Mouse (Mus musculus) megakaryocyte, adult 5-6 weeks (primary cell): ENCODE results near the gene Oosp3. TPM values are rescaled to one million over a fixed set of nuclear protein-coding genes. Genes with fewer than 3 reads are reported as not detected.

ENCODE experiments used
- ATAC-seq: 2 replicates; pipeline ENCODE4 v1.8.0; 2016; ENCODE audit warnings: mild to moderate bottlenecking, inconsistent platforms; ENCODE audit not compliant: poor library complexity, severe bottlenecking
- total RNA-seq, 2 experiments: library from RNA; stranded (forward) in 1 of 2; stranded (reverse) in 1 of 2; fragments of 153-499, 151-499 nt in 1 of 2; fragments of 221-1000, 200-1000 nt in 1 of 2; gene quantifications; 2 replicates each; pipeline versions ENCODE4 v1.2.3 to v1.2.4; 2015 to 2017

Oosp3 gene
- total RNA-seq (2015) (not detected in 2 replicates), total RNA-seq (2017) (not detected in 2 replicates)

DNA sequence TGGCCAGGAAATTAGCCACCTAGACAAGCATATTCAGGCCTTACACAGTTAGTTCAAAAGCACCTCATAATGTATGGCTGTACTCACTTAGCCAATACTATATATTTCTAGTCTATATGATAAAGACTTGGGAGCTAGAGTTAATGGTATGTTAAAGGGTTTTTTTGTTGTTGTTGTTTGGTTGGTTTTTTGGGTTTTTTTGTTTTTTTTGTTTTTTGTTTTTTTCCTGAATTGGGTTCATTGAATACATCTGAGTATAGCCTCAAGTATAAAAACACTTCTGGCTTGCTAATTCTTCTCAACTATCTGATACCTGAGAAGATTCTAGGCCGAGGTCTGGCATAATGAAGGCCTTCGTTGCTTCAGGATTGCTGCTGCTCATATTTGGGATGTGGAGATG lies at the start of gene Oosp3:
Gene Oosp3 (plus strand): TSS at position 301 of the 400 bp plus-strand sequence.
- ATAC-seq, result no peak

DNA sequence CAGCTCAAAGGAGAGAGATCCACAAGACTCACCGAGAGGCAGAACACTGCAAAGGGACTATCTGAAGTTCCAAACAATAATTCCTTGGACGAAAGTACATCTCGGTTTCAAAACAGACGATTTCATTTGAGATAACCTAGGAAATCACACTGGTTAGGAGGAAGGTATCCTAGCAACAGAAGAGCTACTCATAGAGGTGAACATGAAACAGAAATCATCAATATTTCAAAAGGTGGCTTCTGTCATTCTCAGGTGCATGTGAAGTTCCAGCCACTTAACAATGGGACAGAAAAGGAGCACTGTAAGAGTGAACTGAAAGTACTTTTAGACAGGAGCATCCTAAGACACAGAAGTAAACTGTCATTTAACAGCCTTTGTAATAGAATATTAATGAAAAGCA lies 47.3 kb upstream of the Oosp3 start:
- no peak for ATAC-seq

DNA sequence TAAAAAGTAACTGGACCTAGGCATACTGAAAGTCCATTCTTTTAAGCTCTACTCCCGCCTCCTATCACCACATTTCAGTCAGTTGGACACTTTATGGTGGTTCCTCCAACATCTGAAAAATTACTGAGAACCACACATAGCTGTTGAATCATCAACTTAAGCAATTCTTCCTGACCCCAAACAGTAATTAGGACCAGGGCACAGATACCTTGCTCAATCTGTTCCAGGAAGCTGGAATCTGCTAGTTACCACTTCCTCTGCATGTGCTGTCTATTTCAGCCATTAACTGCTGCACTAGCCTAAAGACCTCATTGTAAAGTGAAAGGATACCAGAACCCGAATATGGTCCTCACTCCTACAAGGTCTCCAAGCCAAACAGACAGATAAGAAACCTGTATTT lies 37.7 kb upstream of the Oosp3 start:
- ATAC-seq, result peak; percentile 69

DNA sequence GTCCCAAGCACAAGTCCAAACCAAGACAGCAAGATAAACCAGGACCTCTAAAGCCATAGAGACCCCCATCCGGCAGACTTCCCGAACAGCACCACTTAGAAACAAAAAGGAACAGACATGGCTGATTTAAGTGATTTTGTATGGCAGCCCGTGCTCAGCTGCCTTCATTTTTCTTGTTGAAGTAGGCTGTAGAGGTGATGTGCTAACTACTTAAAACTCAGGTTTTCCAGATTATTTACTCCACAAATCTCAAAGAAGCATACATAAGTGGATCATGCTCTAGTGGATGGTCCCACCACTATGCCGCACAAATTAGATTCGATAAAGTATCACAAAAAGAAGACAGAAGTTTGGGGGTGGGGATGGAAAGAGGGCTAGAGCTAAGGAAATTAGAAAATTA lies 36.4 kb upstream of the Oosp3 start, which contains the start of gene Oosp2:
Gene Oosp2 (minus strand): TSS at position 101 of the 400 bp plus-strand sequence.
- ATAC-seq, result no peak

DNA sequence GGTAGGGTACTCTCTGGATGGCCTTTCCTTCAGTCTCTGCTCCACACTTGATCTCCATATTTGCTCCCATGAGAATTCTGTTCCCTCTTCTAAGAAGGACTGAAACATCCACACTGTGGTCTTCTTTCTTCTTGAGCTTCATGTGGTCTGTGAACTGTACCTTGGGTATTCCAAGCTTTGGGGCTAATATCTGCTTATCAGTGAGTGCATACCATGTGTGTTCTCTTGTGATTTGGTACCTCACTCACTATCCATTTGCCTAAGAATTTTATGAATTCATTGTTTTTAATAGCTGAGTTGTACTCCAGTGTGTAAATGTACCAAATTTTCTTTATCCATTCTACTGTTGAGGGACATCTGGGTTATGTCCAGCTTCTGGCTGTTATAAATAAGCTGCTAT lies 35.3 kb upstream of the Oosp3 start:
- no peak for ATAC-seq

DNA sequence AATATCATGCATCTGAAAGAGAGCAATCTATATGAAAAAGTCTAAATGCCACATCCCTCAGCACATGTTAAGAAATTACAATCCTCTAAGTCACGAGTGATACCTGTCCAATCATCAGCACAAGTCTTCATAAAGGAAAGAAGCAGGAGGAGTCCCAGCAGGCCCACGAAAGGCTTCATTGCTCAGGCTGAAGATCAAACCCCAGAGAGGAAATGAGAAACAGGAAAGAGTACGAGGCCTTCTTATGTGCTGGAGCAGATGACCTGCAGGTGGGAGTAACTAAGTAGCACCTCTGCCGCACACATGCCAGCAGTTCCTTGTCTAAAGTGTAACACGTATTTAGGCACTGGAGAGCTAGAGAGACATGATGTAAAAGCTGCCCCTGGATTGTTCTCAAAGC lies 6.0 kb upstream of the Oosp3 start, which contains the start of gene Oosp1:
Gene Oosp1 (minus strand): TSS at position 312 of the 400 bp plus-strand sequence.
- no peak for ATAC-seq

DNA sequence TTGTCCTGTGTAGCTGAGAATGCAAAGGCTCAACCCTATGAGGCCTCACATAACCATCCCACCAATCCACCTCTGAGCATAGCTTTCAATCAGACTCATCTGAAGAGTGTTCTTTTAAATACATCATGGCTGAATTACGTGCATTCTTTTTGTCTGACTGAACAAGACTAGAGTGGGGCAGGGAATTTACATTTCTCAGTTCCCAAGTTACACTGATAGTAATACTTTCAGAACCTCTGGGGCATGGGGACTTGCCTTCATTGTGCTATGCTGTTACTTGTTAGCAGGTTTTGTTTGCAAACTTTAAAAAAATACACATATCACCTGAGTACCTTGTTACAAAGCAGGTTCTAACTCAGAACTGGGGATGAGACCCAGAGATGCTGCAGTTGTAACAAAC lies 5.4 kb upstream of the Oosp3 start:
- no peak for ATAC-seq

DNA sequence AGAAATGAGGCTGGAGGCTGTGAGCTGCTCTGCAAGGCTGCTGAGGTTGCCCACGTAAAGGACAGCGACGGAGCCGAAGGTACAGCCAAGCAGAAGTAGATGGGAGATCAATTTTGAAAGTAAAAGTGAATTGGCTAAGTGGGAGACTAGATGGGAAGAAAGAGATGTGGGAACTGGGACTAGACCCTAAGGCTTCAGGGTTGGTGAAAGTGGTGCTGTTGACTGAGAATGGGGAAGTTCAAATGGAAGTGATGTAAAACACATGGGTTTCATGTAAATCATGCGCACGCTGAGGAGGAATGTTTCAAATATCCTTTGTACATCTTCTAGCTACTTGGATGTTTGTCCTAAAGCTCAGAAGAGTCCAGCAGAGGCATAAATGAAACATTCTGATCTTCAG lies 1.5 kb downstream of the Oosp3 start:
- ATAC-seq, result peak; percentile 84

DNA sequence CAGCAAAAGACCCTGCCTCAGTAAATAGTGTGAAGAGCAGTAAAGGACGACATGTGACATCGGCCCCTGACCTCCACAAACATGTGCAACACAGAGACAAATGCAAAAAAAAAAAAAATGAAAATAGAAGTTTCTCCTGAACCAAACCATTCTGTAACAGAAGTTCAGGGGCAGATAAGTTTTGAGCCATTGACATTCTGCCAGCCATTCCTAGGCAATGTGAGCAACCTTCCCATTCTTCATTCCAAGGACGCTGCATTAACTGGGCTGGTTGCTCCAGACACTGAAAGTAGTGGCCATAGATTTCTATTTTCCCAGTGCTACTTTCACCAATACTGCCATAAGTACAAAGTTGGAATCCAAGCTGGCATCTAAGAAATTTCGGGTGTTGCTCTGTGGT lies 15.6 kb downstream of the Oosp3 start:
- ATAC-seq, result no peak

DNA sequence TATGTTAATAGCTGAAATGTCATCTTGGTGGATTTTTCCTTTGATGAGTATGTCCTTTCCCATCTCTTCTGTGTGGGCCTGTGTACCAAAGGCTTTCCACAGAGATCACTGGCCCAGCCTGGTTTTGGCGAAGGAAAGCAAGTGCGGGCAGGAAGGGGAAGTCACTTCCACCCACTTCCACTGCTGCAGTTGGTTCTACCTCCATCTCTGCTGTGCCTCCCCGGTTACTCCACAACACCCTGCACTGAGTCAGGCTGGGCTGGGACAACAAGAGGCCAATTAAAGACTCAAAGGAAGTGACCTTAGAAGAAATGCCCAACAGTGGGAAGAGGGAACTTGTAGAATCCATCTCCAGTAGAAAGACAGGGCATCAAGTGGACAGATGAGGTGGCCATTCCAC lies 23.2 kb downstream of the Oosp3 start:
- ATAC-seq, result no peak

DNA sequence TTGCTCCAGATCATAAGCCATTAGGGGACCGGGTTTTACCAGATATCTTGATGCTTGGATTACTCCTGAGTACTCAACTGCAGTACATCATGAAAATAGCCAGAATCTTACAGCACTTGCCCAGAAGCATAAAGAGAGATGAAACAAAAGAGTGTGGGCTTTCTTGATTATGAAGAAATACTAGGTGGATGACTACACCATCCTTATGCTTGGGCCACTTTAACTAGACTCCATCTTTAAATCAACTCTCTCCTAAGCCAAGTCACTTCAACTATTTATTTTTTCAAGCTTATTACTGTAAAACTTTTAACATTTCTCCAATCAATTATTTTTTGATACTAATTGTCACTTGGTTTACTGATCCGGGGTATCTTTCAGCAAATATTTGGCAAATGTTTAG lies 27.0 kb downstream of the Oosp3 start:
- no peak for ATAC-seq

DNA sequence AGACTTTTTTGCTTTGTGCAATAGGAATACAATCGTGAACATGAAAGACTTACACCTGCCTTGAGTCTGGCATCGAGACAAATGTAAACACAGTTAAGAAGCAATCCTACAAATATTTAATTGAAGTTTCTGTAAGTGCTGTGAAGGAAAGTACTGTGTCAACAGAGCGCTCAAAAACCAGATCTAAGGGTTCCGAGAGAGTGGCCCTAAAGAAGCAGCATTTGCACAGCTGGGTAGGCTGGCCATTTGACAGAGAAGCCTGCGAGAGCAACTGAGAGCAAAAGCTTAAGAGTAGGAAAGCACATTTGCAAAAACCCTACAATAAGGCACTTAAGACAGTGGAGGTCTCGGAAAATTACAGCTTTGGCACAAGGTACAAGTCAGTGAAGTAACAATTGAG lies 27.4 kb downstream of the Oosp3 start:
- ATAC-seq, result no peak

DNA sequence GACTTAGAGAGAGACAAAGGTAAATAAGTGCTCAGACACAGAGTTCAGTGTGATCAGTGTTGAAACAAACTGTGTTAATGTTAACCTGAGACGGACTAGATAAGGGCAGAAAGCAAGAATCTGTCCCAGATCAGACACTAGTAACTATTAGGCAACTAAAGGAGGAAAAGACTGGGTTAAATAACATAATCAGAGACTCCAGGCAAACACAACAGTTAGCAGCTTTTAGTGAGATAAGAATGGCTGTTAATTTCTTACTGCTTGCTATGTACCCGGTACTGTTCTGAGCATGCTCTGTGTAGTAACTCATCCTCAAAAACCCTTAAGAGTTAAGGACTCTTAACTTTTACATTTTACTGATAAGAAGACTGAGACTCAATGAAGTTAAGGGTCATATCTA lies 29.1 kb downstream of the Oosp3 start:
- no peak for ATAC-seq

DNA sequence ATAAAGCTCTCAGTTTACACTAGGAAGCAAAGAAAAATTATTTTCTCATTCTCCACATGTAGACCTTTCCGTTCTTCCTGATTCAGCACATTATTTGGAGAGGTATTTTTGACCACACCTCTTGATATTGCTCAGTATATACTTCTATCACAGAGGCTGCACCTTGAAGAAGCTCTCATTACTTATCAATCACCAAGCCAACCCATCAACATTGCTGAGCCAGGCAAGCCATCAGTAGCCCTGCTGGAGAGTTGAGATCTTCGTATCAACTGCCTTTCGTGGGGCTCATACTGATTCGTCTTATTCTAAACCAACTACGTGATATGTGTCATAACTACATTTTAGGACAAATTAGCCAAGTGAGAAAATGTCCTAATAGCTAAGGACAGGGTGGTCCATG lies 30.4 kb downstream of the Oosp3 start:
- ATAC-seq, result no peak

DNA sequence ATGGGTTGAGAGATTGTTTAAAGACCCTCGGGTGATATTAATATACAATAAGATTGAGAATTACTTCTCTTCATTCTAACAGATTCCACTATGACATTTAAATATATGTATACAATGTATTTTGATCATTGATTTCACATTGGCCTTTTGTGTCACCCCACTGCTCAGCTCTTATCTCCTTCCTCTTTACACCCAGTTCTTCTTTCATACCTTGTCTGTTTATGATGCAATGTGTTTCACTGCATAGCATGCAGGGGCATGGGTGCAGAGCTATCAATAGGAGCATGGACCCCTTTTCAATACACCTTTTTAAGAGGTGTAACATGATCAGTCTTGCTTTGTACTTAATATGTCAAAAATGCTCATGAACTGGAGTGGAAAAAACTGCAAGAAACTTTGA lies 33.4 kb downstream of the Oosp3 start:
- ATAC-seq, result 0 out of 2 replicates have a peak, but pooled peaks have one; percentile 30

DNA sequence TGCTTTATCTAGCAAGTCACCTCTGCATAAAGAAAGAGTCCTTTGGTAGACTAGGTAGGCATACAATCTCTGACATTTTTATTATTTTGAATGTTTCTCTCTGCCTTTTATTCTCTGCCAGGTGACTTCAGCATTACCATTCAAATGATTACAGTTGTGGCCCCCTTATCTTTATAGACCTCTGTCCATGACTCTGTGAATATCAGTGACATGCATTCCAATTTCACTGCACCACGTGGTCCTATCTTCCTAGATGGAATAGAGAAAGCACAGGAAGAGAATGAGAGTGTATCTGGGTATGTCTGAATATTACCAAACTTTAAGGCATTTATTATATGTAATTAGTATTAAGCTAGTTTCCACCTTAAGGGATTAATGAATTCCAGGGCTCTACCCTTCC lies 39.6 kb downstream of the Oosp3 start:
- no peak for ATAC-seq

DNA sequence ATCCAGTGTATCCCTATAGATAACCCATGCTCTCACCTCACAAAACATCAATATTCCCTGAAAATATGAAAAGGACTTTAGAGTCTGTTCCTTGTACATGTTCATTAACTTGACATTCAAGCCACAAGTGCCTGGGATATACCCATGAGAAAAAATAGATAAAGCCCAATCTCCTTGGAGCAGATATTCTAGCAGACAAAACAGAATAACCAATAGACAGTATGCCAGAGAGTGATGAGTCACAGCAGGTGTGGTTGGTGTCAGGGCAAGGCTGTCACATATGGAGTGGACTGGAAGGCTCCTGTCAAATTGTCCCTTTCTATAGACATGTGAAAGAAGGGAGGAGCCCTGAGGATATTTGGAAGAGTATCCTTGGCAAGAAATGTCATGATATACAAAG lies 48.8 kb downstream of the Oosp3 start:
- no peak for ATAC-seq

DNA sequence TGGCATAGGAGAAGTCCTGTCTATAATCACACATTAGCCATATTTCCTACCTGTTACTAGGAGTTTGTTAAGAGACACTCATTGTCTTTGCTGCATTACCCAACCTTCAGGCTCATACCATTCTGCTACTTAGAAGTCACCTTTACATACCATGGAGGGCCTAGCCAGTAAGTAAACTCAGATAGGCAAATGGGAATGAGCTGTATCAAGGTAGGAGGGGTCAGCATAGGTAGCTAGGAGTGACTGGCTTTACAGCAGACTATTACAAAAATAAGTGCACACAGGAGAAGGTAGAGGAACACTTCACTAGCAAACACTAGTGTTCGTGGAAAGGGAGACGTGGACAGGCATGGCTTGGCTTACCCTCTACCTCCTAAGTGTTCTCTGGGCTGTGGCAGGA lies 50.4 kb downstream of the Oosp3 start, which contains the start of gene Gif:
Gene Gif (plus strand): TSS at position 257 of the 400 bp plus-strand sequence.
- ATAC-seq, result no peak

Other genes with a start within 250 kb of the Oosp3 start
- gene Ms4a6c, start 227.7 kb upstream of the Oosp3 start, total RNA-seq (2015), result 815 and 879 TPM in 2 replicates
- gene Ms4a6c, start 227.7 kb upstream of the Oosp3 start, total RNA-seq (2017), result 614 and 767 TPM in 2 replicates
- gene Gm8369, start 211.1 kb upstream of the Oosp3 start, total RNA-seq (2015), result 16.9 and 21.9 TPM in 2 replicates
- gene Gm8369, start 211.1 kb upstream of the Oosp3 start, total RNA-seq (2017), result 10.4 and 12.3 TPM in 2 replicates
- 242 and 270 TPM in 2 replicates for gene Ms4a6b, start 180.5 kb upstream of the Oosp3 start, total RNA-seq (2015)
- gene Ms4a6b, start 180.5 kb upstream of the Oosp3 start, total RNA-seq (2017), result 138 and 141 TPM in 2 replicates
- 0.21 and 0.54 TPM in 2 replicates for gene Ms4a4d, start 160.3 kb upstream of the Oosp3 start, total RNA-seq (2015)
- gene Ms4a4d, start 160.3 kb upstream of the Oosp3 start, total RNA-seq (2017), result 0.53 TPM in 1 of 2 replicates, not detected in the other
- 62.8 and 76.5 TPM in 2 replicates for gene Ms4a6d, start 92.2 kb upstream of the Oosp3 start, total RNA-seq (2015)
- 42.6 and 51.4 TPM in 2 replicates for gene Ms4a6d, start 92.2 kb upstream of the Oosp3 start, total RNA-seq (2017)
- 47.4 and 50.5 TPM in 2 replicates for gene Ms4a2, start 73.3 kb upstream of the Oosp3 start, total RNA-seq (2015)
- 79.4 and 80.1 TPM in 2 replicates for gene Ms4a2, start 73.3 kb upstream of the Oosp3 start, total RNA-seq (2017)
- gene Ms4a3, start 56.2 kb upstream of the Oosp3 start, total RNA-seq (2015), result 42.5 and 48.3 TPM in 2 replicates
- gene Ms4a3, start 56.2 kb upstream of the Oosp3 start, total RNA-seq (2017), result 29.5 and 38.1 TPM in 2 replicates
- gene Oosp2, start 36.5 kb upstream of the Oosp3 start, total RNA-seq (2015), result 0.51 TPM in 1 of 2 replicates, not detected in the other
- gene Oosp2, start 36.5 kb upstream of the Oosp3 start, total RNA-seq (2017), result not detected in 2 replicates
- 0.16 and 0.67 TPM in 2 replicates for gene Oosp1, start 5.9 kb upstream of the Oosp3 start, total RNA-seq (2015)
- gene Oosp1, start 5.9 kb upstream of the Oosp3 start, total RNA-seq (2017), result 1.1 TPM in 1 of 2 replicates, not detected in the other
- not detected in 2 replicates for gene Gif, start 50.5 kb downstream of the Oosp3 start, total RNA-seq (2015)
- gene Gif, start 50.5 kb downstream of the Oosp3 start, total RNA-seq (2017), result not detected in 2 replicates
- 34.2 and 38.7 TPM in 2 replicates for gene Mrpl16, start 73.3 kb downstream of the Oosp3 start, total RNA-seq (2015)
- gene Mrpl16, start 73.3 kb downstream of the Oosp3 start, total RNA-seq (2017), result 50.3 and 50.5 TPM in 2 replicates
- gene Stx3, start 122.3 kb downstream of the Oosp3 start, total RNA-seq (2015), result 27.6 and 28.5 TPM in 2 replicates
- 30.4 and 31.5 TPM in 2 replicates for gene Stx3, start 122.3 kb downstream of the Oosp3 start, total RNA-seq (2017)
- not detected in 2 replicates for gene Olfr1417, start 142.2 kb downstream of the Oosp3 start, total RNA-seq (2015)
- gene Olfr1417, start 142.2 kb downstream of the Oosp3 start, total RNA-seq (2017), result not detected in 2 replicates
- gene Olfr1418, start 164.0 kb downstream of the Oosp3 start, total RNA-seq (2015), result not detected in 2 replicates
- not detected in 2 replicates for gene Olfr1418, start 164.0 kb downstream of the Oosp3 start, total RNA-seq (2017)
- gene Olfr1419, start 178.1 kb downstream of the Oosp3 start, total RNA-seq (2015), result not detected in 2 replicates
- not detected in 2 replicates for gene Olfr1419, start 178.1 kb downstream of the Oosp3 start, total RNA-seq (2017)
- gene Olfr1420, start 189.5 kb downstream of the Oosp3 start, total RNA-seq (2015), result not detected in 2 replicates
- not detected in 2 replicates for gene Olfr1420, start 189.5 kb downstream of the Oosp3 start, total RNA-seq (2017)
- gene Patl1, start 215.3 kb downstream of the Oosp3 start, total RNA-seq (2015), result 45.5 and 48.7 TPM in 2 replicates
- 20.3 and 26.1 TPM in 2 replicates for gene Patl1, start 215.3 kb downstream of the Oosp3 start, total RNA-seq (2017)